Mouse (Mus musculus): ENCODE measurements around the gene Gdpd3. TPM values are rescaled to one million over a fixed set of nuclear protein-coding genes. Genes with fewer than 3 reads are reported as not detected.
A peak's percentile ranks its signal among the peaks of the same experiment; 100 is the strongest.
"Not testable (repeated sequence)": the region's sequence is repeated elsewhere in the genome, so short reads cannot be mapped to it uniquely, and the experiment has no call there.

The Gdpd3 gene
- total RNA-seq, 2 experiments from 2014 or later, result 2.5 to 5.1 TPM

DNA sequence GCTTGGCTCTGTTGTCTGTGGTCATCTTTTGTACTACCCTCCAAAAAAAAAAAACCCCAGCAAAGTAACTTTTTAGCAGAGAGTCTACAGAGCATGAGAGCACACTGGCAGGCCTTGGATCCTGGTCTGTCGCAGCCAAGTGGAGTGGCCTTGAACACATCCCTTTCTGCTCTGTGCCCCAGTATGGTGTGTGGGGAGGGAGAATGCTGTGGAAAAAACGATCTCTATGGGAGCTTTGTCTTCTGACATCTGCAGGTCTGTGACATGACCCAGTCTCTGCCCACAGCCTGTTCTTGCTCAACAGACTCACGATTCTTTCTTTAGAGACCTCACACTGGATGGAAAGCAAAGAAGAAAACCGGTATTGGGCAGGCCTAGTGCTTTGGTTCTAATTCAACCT lies 5.2 kb upstream of the Gdpd3 start:
- no peak for DNase-seq

DNA sequence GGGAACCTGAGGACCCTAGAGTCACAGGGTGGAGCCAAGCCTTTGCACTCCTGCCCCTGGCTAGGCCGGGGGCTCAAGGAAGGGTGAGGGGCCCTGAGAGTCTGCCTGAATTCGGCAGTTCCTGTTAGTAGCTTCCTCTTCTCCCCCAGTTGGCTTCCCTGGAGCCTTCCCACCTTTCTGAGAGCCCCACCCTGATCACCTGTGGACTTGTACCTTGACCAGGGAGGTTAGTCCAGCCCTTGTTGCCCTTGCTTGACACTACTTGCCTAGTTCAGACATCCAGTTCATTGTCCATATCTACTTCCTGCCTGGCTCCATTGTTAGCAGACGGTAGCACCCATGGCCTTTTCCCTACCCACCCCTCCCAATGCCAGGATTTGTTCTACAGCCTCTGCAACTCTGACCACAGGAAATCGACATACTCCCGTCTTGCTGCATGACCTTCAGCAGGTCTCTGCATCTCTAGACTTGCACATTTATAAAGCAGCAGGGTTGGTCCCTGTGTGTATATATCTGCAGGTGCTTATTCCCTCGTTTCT lies 4.5 kb upstream of the Gdpd3 start:
- DNase-seq, result no peak

DNA sequence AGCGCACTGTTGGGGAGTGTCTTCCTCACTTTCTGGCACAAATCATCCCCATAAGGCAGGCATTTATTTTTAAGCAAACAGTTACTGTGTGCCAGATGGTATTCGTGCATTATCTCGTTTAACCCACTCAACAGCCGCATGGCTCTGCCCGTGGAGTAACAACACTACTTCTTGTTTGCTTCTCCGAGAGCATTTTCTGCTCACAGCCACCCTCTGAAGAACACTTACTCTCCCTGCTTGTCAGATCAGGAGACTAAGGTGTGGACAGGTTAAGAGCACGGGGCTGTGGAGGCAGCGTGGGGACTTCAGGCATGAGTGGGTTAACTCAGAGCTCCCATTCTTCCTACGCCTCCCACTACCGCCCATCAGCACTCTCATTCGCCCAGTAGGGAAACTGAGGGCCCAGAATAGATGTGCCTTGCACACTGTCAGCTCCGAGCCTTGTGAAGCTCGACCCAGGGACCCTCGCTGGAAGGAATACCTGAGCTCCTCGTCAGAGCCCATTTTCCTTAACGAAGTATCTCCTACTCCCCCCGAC lies 3.6 kb upstream of the Gdpd3 start:
- DNase-seq, result peak; percentile 65 to 68

DNA sequence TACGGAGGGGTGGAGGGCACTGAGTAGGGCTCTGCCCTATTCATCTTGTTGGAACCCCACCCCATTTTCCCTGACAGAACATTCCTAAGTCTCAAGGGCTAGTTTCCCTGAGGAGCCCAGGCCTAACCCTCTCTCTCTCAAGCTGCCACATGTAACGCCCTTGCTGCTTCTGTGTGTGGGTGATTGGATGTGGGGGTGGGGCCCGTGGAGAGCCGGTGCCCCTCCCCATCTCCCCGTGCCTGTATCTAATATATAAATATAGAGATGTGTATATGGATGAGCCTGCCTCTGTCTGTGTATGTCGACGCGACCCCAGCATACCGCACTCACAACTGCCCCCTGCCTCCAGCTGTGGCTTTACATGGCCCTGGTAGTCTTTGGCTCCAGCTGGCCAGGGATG lies 594 bp upstream of the Gdpd3 start:
- no peak for DNase-seq

DNA sequence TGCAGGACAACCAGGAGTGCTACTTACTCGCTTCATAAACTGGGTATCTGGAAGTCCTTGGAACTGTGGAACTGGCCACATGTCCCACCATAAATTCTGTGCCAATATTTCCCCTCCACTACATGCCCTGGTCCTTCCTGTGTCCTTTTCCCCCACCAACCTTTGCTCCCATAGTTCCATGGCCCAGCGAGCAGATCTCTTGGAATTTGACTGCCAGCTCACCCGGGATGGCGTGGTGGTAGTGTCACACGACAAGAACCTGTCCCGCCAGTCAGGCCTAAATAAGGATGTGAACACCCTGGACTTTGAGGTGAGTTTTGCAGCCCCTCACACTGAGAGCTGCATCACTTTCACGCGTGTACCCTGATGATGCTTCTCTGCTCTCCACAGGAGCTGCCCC lies 867 bp downstream of the Gdpd3 start:
- no peak for DNase-seq

DNA sequence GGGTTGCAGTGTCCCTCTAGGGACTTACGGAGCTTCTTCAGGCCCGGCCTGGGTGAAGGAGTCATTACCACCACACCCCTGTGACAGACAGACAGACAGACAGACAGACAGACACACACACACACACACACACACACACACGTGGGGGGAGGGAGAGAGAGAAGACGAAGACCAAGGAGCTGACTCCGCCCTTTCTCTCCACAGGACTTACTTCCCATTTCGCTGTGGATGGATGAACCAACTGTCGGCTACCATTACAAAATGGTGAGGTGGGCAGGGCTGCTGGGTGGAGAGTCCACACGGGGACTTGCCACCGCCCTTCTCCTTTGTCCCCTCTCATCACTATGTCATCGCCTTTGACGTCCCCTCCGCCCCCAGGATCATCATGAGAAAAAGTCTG lies 4.7 kb downstream of the Gdpd3 start:
- DNase-seq, result no peak

DNA sequence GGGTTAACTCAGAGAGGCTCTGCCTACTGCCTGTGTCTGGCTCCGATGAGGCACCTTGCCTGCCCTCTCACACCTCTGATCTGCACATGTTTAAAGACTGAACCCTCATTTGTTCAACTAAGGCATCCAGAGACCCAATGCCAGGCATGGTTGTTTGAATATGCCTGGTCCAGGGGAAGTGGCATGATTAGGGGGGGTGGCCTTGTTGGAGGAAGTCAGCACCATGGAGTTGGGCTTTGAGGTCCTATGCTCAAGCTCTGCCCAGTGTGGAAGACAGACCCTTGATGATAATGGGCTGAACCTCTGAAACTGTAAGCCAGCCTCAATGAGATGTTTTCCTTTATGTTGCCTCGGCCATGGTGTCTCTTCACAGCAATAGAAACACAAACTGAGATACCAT lies 7.2 kb downstream of the Gdpd3 start:
- no peak for DNase-seq

DNA sequence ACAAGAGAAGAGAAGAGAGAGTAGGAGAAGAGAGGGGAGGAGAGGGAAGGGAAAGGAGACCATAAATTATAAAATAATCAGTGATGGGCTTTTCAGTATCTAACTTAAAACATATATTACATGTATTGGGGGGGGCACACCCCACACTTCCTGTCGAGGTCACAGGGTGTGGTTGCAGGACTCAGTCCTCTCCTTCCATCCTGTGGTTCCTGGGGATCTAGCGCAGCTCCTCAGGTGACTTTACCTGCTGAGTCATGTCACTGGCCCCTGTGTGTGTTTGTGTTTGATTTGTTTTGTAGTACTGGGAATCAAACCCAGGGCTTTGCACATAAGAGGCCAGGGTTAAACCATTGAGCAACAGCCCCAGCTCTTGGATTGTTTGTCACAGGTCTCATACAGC lies 8.3 kb downstream of the Gdpd3 start:
- no peak for DNase-seq

DNA sequence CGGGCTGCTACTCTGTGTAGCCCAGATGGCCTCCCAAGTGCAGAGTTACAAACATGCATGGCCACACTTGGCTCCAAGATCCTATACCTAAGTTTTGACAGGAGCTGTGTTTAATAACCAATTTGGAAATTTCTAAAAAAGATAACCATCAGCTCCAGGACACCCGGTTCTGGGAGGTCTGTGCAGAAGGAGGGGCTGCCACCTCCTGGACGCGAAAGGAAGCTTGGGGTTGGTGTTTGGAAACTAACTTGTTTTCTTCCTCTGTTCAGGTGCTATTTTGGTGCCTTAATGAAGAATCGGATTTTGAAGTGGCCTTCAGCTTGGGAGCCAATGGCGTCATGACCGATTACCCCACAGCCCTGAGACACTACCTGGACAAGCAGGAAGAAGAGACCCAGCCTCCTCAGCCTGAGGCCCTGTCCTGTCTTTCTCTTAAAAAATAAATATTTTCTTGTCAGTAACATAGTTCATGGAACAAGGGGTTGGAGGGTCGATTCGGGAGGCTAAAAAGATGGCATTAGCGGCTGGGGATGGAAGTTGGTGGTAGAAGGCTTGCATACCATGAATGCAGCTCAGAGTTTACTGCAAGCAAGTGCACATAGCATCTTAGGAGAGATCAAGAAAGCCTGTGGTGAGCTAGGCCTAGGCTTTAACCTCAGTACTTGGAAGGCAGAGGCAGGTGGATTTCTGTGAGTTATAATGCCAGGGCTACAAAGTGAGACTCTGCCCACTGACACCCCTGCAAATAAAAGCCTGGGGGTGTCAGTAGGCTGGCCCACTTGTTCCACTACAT lies 9.2 kb downstream of the Gdpd3 start:
- no peak for DNase-seq

DNA sequence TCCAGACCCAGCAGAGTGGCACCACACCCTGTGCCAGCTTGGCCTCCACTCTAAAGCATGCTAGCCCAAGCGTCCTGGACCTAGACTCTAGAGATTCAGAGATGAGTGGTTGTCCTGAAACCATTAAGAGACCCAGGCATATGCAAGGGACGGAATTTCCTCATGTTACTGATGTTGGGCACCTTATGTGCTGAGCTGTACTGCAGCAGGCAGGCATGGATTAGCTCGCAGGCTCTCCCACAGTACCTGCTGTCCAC lies 9.8 kb downstream of the Gdpd3 start:
- DNase-seq, result no peak

DNA sequence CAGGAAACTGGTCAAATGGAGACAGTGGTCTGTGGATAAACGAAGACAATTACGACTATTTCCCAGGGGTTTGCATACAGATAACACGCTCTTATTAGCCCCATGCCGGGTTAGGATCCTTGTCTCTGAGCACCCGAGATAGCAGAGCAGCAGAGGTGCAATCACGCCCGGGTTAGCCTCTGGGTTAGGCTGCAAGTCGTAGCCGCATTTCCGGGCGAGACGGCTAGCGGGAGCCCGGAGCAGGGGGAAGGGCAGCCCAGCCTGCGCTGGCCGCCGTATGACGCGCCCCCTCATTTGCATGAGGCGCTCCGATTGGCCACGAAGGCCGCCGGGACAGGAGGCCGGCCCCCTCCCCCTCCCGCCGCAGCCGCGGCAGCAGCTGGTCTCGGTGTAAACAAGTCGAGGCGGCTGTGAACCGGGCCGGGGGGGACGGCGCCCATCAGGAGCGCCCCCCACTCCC lies 10.5 kb downstream of the Gdpd3 start, which contains the start of gene Ypel3:
Gene Ypel3 (plus strand): TSS at position 358 of the 460 bp plus-strand sequence.
- peak; percentile 95 for DNase-seq

DNA sequence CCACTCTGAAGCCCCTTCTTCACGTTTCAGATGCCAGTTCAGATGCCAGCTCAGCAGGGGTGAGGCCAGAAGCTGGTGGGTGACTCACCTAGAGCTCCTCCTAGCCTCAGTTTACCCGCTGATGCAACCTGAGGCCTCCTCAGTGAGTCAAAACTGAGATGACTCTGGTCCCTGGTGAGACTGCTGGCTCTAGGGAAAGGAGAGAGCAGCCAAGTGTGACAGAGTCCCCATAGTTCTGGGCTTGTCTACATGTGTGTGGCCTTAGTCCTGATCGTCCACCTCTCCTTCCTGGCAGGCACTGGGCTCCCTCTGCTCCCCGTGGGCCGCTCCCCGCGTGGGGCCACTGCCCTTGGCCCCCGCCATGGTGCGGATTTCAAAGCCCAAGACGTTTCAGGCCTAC lies 11.3 kb downstream of the Gdpd3 start:
- no peak for DNase-seq

DNA sequence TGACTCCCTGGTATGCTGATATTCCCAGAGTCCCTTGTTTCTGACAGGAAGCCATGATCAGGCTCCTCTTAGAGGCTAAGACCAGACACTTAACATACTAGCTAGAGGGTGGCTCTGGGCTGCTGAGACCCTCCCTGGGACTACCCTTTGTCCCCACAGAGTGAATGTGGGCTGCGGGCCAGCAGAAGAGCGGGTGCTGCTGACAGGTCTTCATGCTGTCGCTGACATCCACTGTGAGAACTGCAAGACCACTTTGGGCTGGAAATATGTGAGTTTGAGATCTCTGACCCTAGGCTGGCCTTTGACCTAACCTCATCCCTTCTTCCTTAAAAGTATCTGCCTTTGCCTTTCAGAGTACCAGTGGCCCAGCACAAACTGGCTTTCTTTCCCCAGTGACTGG lies 12.0 kb downstream of the Gdpd3 start:
- DNase-seq, result no peak

DNA sequence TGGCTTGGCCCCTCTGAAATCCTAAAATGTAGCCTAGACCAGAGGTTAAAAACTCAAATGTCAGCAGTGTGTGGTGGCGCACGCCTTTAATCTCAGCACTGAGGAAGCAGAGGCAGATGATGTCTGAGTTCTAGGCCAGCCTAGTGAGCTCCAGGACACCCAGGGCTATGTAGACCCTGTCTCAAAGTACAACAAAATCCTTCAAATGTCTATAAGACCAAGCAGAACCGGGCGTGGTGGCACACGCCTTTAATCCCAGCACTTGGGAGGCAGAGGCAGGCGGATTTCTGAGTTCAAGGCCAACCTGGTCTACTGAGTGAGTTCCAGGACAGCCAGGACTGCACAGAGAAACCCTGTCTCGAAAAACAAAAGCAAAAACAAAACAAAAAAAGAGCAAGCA lies 13.0 kb downstream of the Gdpd3 start:
- DNase-seq, result not testable (repeated sequence)

DNA sequence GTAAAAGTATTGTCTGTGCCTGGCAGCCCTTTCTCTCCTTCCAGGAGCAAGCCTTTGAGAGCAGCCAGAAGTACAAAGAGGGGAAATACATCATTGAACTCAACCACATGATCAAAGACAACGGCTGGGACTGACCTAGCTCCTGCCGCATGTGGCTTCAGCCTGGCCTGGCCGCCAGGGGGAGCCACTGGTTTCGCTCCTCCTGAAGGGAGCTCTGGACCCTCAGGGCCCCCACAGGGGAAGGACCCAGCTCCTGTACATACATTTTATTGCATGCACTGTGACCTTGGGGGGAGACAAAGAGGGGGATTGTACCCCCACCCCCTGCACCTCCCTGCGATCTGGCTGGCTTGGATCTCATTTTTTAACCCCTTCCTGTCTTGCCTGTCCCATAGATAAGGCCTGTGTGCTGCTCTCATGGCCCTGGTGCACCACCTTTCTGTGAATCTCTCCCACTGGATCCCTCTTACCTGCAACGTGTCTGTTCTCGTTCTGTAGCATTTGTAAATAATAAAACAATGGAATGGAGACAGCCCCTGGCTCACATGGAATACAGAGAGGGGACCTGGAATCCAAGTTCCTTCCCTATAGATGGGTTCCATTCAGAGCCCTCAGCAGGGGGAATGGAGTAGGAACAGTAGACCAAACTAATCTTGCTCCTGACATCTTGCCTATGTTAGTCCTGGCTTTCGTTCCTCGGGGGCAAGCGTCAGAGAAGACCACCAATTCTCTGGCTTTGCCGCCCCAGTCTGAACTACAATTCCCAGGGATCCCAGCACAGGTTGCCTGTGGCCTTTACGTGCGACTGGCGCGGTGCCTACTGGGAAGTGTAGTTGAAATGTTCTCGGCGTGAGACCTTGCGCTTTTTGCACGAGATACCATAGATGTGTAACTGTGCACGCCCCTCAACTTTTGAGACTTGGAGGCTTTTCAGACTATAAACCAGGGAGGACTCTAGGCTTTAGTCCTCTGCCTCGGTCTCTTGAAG lies 14.1 kb downstream of the Gdpd3 start:
- DNase-seq, result peak; percentile 77 to 80

DNA sequence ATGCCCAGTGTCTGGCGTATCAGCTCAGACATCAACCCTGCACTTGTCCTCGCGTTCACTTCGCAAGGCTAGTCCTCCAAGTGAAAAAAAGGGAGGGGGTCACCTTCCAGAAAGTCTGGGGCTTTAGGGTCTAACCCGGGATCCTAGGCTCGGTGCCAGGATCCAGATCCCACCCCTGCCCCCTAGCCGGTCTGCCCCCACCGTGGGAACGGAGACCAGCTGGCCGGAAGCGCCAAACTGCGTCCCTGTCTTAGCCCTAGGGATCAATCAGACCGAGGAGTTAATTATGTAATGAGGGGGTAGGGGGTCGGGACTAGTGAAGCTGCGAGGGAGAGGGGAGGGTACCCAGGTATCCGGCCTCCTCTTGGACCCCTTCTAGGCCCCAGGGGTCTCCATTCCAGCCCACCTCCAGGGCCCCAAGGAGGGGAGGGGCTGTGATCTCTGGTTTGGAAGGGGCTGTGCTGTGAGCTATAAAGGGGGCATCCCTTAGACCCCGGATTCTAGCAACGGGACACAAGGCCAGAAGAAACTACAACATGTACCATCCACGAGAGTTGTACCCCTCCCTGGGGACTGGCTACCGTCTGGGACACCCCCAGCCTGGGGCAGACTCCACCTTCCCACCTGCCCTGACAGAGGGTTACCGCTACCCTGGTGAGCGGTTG lies 15.0 kb downstream of the Gdpd3 start, which contains the start of gene Tbx6:
Gene Tbx6 (plus strand): TSS at position 513 of the 665 bp plus-strand sequence.
- no peak for DNase-seq

DNA sequence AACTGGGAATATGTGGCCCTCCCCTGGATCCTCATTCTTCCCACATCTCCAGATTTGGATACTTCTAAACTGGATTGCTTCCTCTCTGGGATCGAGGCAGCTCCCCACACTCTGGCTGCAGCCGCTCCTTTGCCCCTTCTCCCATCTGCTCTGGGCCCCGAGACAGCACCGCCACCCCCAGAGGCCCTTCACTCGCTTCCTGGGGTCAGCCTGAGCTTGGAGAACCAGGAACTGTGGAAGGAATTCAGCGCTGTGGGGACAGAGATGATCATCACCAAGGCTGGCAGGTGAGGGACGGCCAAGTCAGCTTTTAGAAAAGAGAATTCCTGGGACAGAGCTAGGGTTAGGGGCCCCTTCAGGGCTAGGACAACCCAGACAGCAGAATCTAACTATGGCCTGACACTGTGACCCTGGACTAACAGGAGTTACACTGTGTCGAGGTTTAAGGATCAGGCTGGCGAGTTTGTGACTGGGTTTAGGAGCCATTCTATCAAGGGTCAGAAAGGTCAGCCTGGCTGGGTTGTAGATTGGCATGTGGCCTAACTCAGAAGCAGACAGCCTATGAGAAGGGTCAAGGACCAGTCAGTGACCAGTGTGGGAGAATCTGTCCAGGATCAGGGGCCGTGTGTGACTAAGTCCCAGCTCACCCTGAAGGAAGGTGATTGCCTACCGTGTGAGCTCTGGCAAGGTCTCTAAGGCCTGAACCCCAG lies 15.7 kb downstream of the Gdpd3 start:
- DNase-seq, result no peak

DNA sequence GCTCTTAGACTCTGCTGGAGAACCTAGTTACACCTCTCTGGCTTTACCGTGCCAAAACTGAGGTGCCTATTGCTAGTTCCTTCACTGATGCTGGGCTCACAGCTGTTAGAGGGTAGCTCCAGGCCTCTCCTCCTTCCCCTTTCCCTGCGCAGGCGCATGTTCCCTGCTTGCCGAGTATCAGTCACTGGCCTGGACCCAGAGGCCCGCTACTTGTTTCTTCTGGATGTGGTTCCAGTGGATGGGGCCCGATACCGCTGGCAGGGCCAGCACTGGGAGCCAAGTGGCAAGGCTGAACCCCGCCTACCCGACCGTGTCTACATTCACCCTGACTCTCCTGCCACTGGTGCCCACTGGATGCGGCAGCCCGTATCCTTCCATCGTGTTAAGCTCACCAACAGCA lies 16.6 kb downstream of the Gdpd3 start:
- no peak for DNase-seq

DNA sequence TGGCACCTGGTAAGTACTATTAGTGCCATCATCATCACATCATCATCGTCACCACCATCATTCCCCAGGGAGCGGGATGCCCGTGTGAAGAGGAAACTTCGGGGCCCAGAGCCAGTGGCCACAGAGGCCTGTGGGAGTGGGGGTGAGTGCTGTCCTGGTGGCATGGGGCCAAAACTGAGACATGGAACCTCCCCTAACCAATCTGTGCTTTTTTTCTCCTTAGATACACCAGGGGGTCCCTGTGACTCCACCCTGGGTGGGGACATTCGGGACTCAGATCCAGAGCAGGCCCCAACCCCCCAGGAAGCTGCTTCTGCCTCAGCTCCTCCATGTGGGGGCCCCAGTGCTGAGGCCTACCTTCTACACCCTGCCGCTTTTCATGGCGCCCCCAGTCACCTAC lies 18.3 kb downstream of the Gdpd3 start:
- DNase-seq, result no peak

DNA sequence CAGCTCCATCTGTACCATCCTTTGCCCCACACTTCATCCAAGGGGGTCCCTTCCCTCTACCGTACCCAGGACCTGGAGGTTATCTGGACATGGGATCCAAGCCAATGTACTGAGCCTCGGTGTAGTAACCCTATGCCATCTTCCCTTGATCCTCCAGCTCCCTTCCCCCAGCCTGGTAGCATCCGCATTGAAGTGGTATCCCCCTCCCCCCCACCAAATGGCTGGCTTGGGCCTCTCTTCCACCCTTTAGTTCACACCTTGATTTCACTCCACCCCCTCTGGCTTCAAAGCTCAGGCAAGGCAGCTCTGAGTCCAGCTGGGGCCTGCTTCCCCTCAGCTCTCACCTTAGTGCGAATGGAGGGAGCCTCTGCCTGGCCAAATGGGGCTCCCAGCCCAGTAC lies 18.9 kb downstream of the Gdpd3 start:
- DNase-seq, result no peak

DNA sequence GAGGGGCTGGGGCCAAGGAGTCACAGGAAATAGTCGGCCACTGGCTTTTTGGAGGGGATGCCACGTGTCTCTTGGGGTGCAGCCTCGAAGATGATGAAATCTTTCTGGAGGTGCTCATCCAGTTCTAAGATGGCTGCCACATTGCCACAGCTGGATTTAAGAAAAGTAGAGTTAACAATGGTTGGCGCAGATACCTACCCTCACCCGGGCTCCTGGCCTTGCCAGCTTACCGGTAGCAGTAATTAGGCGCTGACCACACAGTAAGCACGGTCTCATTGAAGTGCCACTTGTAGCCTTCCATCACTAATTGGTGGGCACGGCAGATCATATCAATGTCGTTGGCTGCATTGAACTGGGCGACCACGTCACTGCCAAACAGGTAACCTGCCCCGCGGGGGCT lies 20.0 kb downstream of the Gdpd3 start:
- DNase-seq, result no peak

DNA sequence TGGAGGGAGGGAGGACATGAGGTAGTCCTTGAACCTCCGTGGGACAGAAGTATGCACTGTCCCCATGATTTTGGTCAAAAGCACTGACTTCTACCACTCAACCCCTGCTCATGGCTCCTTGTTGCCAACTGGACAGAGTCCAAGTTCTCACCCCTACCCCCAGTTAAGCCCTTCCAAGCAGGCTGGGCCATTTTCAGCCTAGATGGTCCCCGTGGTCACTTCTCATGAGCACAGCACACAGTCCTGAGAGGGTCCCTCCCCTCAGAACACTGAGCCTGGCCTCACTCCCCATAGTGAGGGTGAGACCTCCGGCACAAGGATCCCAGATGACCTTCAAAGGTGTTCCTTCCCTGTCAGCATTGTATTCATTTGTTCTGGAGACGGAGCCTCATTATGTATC lies 23.0 kb downstream of the Gdpd3 start:
- no peak for DNase-seq

Measured in layer of hippocampus, postnatal 36 days (tissue).